Mouse (Mus musculus): ENCODE results near the gene Hmgb4.

GRCm38 (mm10) chr4:128272501-128272900 is 11.7 kb upstream of the Hmgb4 start:
- TF ChIP-seq POLR2A (IDR thresholded peaks at IDR 0.05; ENCODE audit: borderline replicate concordance, control insufficient read depth, low read depth, low read length) (no peak), CTCF (IDR thresholded peaks at IDR 0.05; ENCODE audit: control insufficient read depth, insufficient read depth, low read length) (no peak)

Data from bone marrow, adult 2 months (tissue).